ENCODE assay signal across 8 mouse cellular contexts in genomic region chr11:43411413-43411812, GRCm38 (mm10). TPM values are rescaled to one million over a fixed set of nuclear protein-coding genes. Genes with fewer than 3 reads are reported as not detected.
DNase-seq lines count a peak whose midpoint lies in the region; ATAC-seq and TF ChIP-seq lines count a peak whose summit lies in the region.

No protein-coding gene starts in this region.

- DNase-seq in urinary bladder, adult 2 months (ENCODE audit: low spot score) = peak; percentile 29
- no peak for DNase-seq in urinary bladder, postnatal 10 days (ENCODE audit: low spot score)
- peak; percentile 47 to 68 for DNase-seq in cerebellum, adult 2 months
- peak; percentile 42 to 80 for DNase-seq in frontal cortex, adult 2 months (ENCODE audit: extremely low spot score in 1 of 2, low spot score in 1 of 2)
- peak; percentile 76 to 86 for DNase-seq in natural killer cell, adult 2 months (ENCODE audit: low spot score in 2 of 2)
- peak; percentile 70 for DNase-seq in stomach, postnatal 0 days (ENCODE audit: low spot score)

- H3K4me3 ChIP-seq in cerebellum, adult 2 months (replicated peaks; ENCODE audit: insufficient read depth, low read depth, low read length) = no peak overlapping the region
- no peak overlapping the region for H3K4me3 ChIP-seq in intestine, postnatal 0 days (ENCODE audit: low read depth, low read length)
- no peak overlapping the region for H3K4me3 ChIP-seq in limb, embryonic 12.5 days (replicated peaks)
- no peak overlapping the region for H3K4me3 ChIP-seq in stomach, postnatal 0 days (ENCODE audit: low read depth, low read length)

- H3K36me3 ChIP-seq in intestine, postnatal 0 days (ENCODE audit: control insufficient read depth, insufficient read depth) = no peaks in the 10 kb centered on the region
- no peaks in the 10 kb centered on the region for H3K36me3 ChIP-seq in limb, embryonic 12.5 days
- H3K36me3 ChIP-seq in stomach, postnatal 0 days (ENCODE audit: control insufficient read depth, insufficient read depth, low read length) = no peaks in the 10 kb centered on the region

- no peak for TF ChIP-seq POLR2A in cerebellum, adult 2 months (IDR thresholded peaks at IDR 0.05; ENCODE audit: borderline replicate concordance, insufficient read depth, low read length)

- no peak overlapping the region for H3K27ac ChIP-seq in cerebellum, adult 2 months (ENCODE audit: insufficient read depth, low read length)
- no peak overlapping the region for H3K27ac ChIP-seq in intestine, postnatal 0 days (ENCODE audit: low read depth, low read length)
- H3K27ac ChIP-seq in limb, embryonic 12.5 days = no peak overlapping the region
- H3K27ac ChIP-seq in stomach, postnatal 0 days (replicated peaks) = no peak overlapping the region

- no peak overlapping the region for H3K4me2 ChIP-seq in intestine, postnatal 0 days (replicated peaks; ENCODE audit: low read depth)
- no peak overlapping the region for H3K4me2 ChIP-seq in limb, embryonic 12.5 days
- no peak overlapping the region for H3K4me2 ChIP-seq in stomach, postnatal 0 days (replicated peaks; ENCODE audit: low read depth)

- ATAC-seq in intestine, postnatal 0 days = no peak
- 0 out of 2 replicates have a peak, but pooled peaks have one; percentile 13 for ATAC-seq in limb, embryonic 12.5 days (ENCODE audit: insufficient number of reproducible peaks, insufficient read depth, low FRiP score, low TSS enrichment, low read depth)
- no peak for ATAC-seq in stomach, postnatal 0 days (ENCODE audit: low FRiP score, low TSS enrichment)

- H3K9ac ChIP-seq in intestine, postnatal 0 days (ENCODE audit: low read depth, low read length) = no peak overlapping the region
- H3K9ac ChIP-seq in limb, embryonic 12.5 days (replicated peaks) = no peak overlapping the region
- H3K9ac ChIP-seq in stomach, postnatal 0 days (ENCODE audit: low read length) = no peak overlapping the region

- TF ChIP-seq EP300 in stomach, postnatal 0 days (optimal IDR thresholded peaks at IDR 0.05) = no peak

- peak; percentile 66; the same call in 1 of the 2 replicates for TF ChIP-seq CTCF in cerebellum, adult 2 months (IDR thresholded peaks at IDR 0.05; ENCODE audit: borderline replicate concordance, insufficient read depth, low read depth, low read length)
- peak; percentile 90 for TF ChIP-seq CTCF in intestine, postnatal 0 days (IDR thresholded peaks at IDR 0.05; ENCODE audit: low read depth)
- TF ChIP-seq CTCF in stomach, postnatal 0 days (IDR thresholded peaks at IDR 0.05; ENCODE audit: low read depth) = peak; percentile 90

- no peaks in the 10 kb centered on the region for H3K4me1 ChIP-seq in cerebellum, adult 2 months (ENCODE audit: control insufficient read depth, insufficient read depth, low read length)
- H3K4me1 ChIP-seq in intestine, postnatal 0 days (replicated peaks; ENCODE audit: control insufficient read depth, insufficient read depth, low read length) = no peaks in the 10 kb centered on the region
- peaks cover 6% of the 10 kb centered on the region for H3K4me1 ChIP-seq in limb, embryonic 12.5 days (replicated peaks)
- H3K4me1 ChIP-seq in stomach, postnatal 0 days (replicated peaks; ENCODE audit: control insufficient read depth, insufficient read depth) = no peaks in the 10 kb centered on the region

- H3K27me3 ChIP-seq in cerebellum, adult 2 months (ENCODE audit: control insufficient read depth, insufficient read depth, low read length) = no peaks in the 10 kb centered on the region
- no peaks in the 10 kb centered on the region for H3K27me3 ChIP-seq in intestine, postnatal 0 days (replicated peaks; ENCODE audit: control insufficient read depth, insufficient read depth, low read length)
- H3K27me3 ChIP-seq in limb, embryonic 12.5 days = no peaks in the 10 kb centered on the region
- H3K27me3 ChIP-seq in stomach, postnatal 0 days (ENCODE audit: control insufficient read depth, insufficient read depth, low read length) = no peaks in the 10 kb centered on the region

- H3K9me3 ChIP-seq in intestine, postnatal 0 days (ENCODE audit: control insufficient read depth) = no peaks in the 10 kb centered on the region
- H3K9me3 ChIP-seq in limb, embryonic 12.5 days = no peaks in the 10 kb centered on the region
- no peaks in the 10 kb centered on the region for H3K9me3 ChIP-seq in stomach, postnatal 0 days (ENCODE audit: control insufficient read depth, low read length)

- 12% methylated on average over 1 of the region's 1 CpGs for WGBS in cerebellum, adult 2 months
- 0% methylated on average over 1 of the region's 1 CpGs for WGBS in intestine, postnatal 0 days
- WGBS in limb, embryonic 12.5 days = 3% methylated on average over 1 of the region's 1 CpGs
- 0% methylated on average over 1 of the region's 1 CpGs for WGBS in stomach, postnatal 0 days

RNA-seq across cellular contexts. Expression of gene Pttg1, which starts 14.6 kb away (rescaled TPM):
- 126 and 144 TPM in 2 replicates for polyA plus RNA-seq in urinary bladder, adult 2 months (2012; rRNA removed)
- 102 and 103 TPM in 2 replicates for polyA plus RNA-seq in cerebellum, adult 2 months (2012; rRNA removed)
- polyA plus RNA-seq in frontal cortex, adult 2 months (2012; rRNA removed) = 75.9 and 87.6 TPM in 2 replicates
- polyA plus RNA-seq in intestine, postnatal 0 days (2015; fragmentation: Nextera tagmentation; extraction: Ambion mirVana) = 88.3 and 88.4 TPM in 2 replicates
- polyA plus RNA-seq in limb, embryonic 12.5 days (2016; fragmentation: Nextera tagmentation; extraction: Ambion mirVana) = 104 and 106 TPM in 2 replicates
- 66.8 and 66.9 TPM in 2 replicates for polyA plus RNA-seq in stomach, postnatal 0 days (2015; fragmentation: Nextera tagmentation; extraction: Ambion mirVana)

RNA-seq across cellular contexts. Expression of gene Slu7, which starts 22.1 kb away (rescaled TPM):
- 10.0 and 21.3 TPM in 2 replicates for polyA plus RNA-seq in urinary bladder, adult 2 months (2012; rRNA removed)
- 27.0 and 28.5 TPM in 2 replicates for polyA plus RNA-seq in cerebellum, adult 2 months (2012; rRNA removed)
- polyA plus RNA-seq in frontal cortex, adult 2 months (2012; rRNA removed) = 24.5 and 25.0 TPM in 2 replicates
- 33.6 and 40.3 TPM in 2 replicates for polyA plus RNA-seq in intestine, postnatal 0 days (2015; fragmentation: Nextera tagmentation; extraction: Ambion mirVana)
- 58.5 and 68.0 TPM in 2 replicates for polyA plus RNA-seq in limb, embryonic 12.5 days (2016; fragmentation: Nextera tagmentation; extraction: Ambion mirVana)
- 38.1 and 39.3 TPM in 2 replicates for polyA plus RNA-seq in stomach, postnatal 0 days (2015; fragmentation: Nextera tagmentation; extraction: Ambion mirVana)
